Mouse (Mus musculus): ENCODE results near the gene Psmd9. TPM values are rescaled to one million over a fixed set of nuclear protein-coding genes. Genes with fewer than 3 reads are reported as not detected.

The Psmd9 gene
- total RNA-seq, 4 experiments from 2014 or later, result 11.7 to 16.6 (median 13.8) TPM

- DNase-seq (ENCODE audit: low spot score), result peak; percentile 88
Observed at GRCm38 (mm10) chr5:123137044-123137909, 31.9 kb upstream of the Psmd9 start.

- DNase-seq (ENCODE audit: low spot score), result no peak
Observed at GRCm38 (mm10) chr5:123137910-123138229, 31.3 kb upstream of the Psmd9 start.

DNA sequence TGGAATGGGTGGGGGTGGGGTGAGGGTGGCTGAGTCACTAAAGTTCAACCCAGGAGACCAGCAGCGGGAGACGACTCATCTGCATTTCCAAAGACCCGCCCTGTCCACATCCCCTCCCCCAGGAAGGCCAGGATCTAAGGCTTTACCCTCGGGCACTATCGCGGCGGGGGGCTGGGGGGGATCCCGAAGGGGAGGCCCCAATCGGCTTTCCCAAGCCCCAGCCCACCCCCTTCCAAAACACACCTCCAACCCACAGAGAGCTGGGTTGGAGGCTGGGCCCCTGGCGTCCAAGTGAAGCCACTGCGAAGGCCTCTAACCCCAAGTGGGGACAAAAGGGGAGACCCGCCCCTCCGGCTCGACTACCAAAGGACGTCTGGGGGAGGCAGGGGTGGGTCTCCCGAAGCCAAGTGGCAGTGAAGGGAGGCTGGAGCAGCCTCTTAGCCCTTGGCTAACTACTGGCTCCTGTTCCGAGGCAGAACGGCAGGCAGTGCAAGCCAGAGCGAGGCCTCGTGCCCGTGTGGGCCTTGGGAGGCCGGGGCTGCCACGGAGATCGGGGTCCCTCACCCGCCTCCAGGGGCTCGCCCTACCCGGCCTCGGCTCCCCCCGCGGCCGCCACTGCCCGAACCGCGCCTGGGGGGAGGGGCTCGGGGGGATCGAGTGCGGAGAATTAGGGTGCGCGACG, 30.8 kb upstream of the Psmd9 start:
- DNase-seq (ENCODE audit: low spot score), result peak; percentile 74

GRCm38 (mm10) chr5:123138953-123139721, 30.1 kb upstream of the Psmd9 start:
- peak; percentile 88 for DNase-seq (ENCODE audit: low spot score)

- no peak for DNase-seq (ENCODE audit: low spot score)
Observed at GRCm38 (mm10) chr5:123139722-123140627, 29.2 kb upstream of the Psmd9 start.

DNA sequence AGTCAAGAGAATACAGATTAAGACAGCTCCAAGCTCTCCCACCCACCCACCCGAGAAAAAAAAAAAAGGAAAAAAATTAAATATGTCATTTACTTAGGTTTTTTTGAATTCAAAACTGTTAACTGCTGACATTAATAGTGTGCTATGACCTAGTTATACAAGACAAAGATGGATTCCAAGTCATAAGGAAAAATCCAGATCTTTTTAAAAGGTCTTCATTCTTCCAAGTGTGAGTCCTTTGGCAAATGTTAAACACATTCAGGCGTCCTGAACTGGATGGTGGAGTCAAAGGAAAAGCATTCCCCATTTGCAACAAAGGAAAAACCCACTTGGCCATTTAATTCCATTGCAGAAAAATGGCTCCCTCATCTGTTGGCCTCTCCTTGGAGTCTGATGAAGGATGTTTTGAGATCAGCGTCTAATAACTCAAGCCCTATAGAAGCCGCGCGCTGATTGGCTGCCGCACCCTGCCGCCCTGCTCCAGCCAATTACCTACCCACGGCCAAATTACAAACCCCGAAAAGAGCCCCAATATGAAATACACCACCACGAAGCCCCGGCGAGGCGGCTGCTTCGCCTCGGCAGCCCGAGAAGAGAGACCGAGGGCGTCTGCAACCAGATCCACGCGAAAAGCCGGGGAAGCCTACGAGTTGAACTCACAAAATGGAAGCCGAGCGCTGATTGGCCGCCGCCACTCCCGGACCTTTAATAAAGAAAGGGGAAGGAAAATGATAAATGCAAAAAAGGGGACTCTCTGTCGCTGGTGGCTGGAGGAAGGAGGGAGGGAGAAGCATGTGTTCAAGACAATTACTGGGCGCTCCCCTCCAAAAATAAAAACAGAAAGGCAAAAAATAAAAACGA, 28.3 kb upstream of the Psmd9 start:
- peak; percentile 97 for DNase-seq (ENCODE audit: low spot score)

DNA sequence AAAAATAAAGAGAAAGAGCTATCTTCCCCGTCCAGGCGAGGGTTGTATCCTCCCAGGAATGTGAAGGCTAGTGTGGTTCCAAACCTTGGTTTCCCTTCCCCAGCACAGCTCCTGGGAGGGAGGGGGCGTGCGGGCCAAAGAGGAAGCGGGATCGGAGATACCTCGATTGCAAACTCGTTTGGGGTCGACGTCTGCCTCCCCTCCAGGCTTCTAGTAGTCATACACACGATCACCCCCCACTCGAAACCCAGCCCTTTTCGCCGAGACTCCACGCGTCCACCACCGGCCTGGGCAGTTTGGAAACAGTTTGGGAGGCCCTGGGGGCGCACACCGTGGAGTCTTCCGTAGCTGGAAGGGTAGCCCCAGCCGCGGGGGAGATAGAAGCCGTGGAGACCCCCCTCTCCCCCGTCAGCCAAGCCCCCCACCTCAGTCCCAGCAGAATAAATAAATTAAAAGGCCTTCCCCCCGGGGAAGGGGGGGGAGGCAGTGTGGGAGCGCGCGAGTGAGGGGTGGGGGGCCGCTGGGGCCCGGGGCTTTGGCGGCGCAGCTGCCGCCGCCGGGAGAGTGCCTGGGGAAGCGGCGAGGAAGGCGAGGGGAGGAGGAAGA, 27.6 kb upstream of the Psmd9 start:
- DNase-seq (ENCODE audit: low spot score), result no peak

- DNase-seq (ENCODE audit: low spot score), result no peak
Observed at GRCm38 (mm10) chr5:123142161-123143157, 26.8 kb upstream of the Psmd9 start, which contains the start of gene Setd1b. TSS of gene Setd1b (plus strand) at chr5:123142193.

- DNase-seq (ENCODE audit: low spot score), result no peak
Observed at GRCm38 (mm10) chr5:123143251-123143970, 25.8 kb upstream of the Psmd9 start.

DNA sequence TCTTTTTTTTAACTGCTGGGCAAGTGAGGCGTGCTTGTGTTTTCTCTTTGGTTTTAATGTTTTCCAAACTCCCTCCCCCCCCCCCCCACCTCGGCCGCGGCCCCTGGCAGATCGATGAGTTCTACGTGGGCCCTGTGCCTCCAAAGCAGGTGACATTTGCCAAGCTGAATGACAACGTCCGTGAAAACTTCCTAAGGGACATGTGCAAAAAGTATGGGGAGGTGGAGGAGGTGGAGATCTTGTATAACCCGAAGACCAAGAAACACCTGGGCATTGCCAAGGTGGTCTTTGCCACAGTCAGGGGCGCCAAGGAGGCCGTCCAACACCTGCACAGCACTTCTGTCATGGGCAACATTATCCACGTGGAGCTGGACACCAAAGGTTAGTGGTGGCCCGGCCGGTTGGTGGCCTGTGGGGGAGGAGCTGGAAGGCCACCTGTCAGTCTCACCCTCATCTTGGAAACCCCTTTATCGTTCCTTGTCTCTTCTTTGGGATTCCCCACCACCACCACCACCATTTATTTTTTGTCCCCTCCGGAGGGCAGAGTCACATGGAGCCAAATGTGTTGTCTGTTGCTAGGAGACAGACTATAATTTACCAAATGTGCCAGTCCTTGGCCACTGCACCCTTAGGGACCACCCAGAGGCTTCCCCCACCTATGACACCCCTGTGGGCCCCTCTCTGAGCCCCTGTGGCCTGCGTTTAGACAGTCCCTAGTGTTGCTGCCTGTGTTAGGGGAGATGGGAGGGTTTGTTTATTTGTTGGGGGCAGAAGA, 25.1 kb upstream of the Psmd9 start:
- DNase-seq (ENCODE audit: low spot score), result no peak

DNA sequence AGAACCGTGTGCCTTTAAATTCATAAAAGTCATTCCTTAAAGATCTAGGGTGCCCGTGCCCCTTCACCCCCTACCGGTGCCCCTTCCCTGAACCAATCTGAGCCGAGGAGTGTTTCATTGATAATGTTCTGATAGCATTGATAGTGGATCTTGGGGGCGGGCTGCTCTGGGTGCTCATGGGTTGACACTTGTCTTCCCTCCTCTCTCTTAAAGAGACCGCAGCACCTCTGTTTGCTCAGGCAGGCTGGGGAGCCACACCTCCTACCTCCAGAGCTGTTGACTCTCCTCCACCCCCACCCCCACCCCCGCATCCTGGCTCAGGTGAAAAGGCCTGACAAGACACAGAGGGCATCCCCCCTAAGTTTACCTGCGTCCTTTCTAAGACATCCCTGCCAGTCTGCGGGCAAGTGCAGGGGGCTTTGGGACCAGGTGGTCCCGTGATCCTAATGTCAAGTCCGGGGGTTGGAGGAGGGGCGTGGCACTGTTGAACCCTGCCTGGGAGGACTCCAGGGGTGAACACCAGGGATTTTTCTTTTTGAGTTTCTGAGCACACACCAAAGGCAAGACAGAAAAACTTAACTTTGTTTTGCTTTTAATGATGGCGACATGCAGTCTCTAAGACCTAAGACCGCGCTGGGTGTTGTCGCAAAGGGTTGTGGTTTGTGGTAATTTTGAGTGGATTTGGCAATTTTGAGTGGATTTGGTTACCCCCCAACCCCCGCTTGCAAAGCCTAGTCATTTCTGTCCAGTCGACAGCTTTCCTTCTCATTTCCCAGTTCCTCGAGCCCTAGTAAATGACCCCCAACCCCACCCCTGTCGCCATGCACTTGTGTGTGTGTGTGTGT, 24.2 kb upstream of the Psmd9 start:
- no peak for DNase-seq (ENCODE audit: low spot score)

DNA sequence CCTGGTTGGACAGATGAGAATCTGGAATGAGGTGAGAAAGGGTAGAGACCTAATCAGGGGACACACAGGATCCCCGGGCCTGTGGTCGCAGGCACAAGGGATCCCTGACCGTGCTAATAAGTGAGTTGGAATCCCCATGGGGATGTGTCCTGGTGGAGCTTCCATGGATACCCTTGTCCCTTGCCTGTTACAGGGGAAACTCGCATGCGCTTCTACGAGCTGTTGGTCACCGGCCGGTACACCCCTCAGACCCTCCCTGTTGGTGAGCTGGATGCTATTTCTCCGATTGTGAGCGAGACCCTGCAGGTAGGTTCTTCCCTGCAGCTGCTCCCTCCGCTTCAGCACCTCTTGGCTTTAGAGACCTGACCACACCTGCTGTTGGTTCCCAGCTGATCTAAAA, 22.9 kb upstream of the Psmd9 start:
- DNase-seq (ENCODE audit: low spot score), result no peak

DNA sequence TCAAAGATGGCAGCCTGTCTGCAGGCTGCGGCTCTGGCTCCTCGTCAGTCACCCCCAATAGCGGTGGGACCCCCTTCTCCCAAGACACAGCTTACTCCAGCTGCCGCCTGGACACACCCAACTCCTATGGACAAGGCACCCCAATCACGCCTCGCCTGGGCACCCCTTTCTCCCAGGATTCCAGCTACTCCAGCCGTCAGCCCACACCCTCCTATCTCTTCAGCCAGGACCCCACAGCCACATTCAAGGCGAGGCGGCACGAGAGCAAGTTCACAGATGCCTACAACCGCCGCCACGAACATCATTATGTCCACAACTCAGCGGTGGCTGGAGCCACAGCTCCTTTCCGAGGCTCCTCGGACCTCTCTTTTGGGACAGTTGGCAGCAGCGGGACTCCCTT, 21.6 kb upstream of the Psmd9 start:
- DNase-seq (ENCODE audit: low spot score), result no peak

- DNase-seq (ENCODE audit: low spot score), result no peak
Observed at GRCm38 (mm10) chr5:123148073-123148722, 21.0 kb upstream of the Psmd9 start.
